Mouse (Mus musculus): ENCODE measurements around the gene Mob2. TPM values are rescaled to one million over a fixed set of nuclear protein-coding genes. Genes with fewer than 3 reads are reported as not detected.
A peak's percentile ranks its signal among the peaks of the same experiment; 100 is the strongest.

The Mob2 gene
- 39.5 and 41.5 TPM in 2 replicates for total RNA-seq (2014; fragmentation: Nextera tagmentation)
- 36.2 and 37.3 TPM in 2 replicates for total RNA-seq (2017)

DNA sequence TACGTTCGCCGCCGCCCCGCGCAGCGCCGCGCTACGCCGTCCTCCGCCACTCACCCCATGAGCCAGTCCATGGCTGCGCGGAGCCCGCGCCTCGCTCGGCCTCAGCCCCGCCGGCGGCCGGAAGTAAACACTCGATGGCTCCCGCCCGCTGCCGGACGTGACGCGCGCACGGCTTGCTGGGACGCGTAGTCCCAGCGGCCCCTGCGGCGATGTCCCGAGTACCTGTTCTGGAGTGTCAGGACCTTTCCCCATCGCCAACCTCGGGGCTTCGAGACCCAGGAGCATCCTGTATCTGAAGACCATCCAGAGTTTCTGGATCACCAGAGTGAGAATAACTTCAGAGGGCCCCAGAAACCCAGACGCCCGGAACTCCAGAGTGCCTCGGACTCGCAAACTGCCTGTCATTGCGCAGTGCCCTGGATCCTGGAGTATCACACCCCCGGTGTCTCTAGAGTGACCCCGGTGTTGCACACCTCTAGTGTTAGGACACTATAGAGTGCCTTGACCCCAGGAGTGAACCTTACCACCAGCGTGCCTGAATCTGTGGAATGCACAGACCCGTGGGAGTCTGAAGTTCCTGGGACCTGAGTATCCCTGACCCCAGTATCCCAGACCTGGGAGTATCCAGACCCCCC, at the start of gene Mob2:
TSS of gene Mob2 (minus strand) at position 135 of the 635 bp plus-strand sequence.
- ATAC-seq (replicated peaks; ENCODE audit: low FRiP score, low TSS enrichment, poor library complexity, severe bottlenecking), result peak; percentile 88

DNA sequence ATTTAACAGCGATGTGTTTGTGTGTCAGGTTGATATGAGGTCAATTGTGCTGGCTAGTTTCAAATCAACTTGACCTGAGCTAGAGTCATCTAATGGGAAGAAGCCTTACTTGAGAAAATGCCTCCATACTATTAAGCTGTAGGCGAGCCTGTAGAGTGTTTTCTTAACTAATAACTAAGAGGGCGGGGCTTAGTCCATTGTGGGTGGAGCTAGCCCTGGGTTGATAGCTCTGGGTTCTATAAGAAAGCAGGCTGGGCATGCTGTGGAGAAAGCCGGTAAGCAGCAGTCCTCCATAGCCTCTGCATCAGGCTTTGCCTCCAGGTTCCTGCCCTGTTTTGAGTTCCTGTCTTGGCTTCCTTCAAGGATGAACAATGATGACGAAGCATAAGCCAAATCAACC, 43.9 kb upstream of the Mob2 start:
- peak; percentile 65; the same call in 1 of the 2 replicates for ATAC-seq (replicated peaks; ENCODE audit: low FRiP score, low TSS enrichment, poor library complexity, severe bottlenecking)

DNA sequence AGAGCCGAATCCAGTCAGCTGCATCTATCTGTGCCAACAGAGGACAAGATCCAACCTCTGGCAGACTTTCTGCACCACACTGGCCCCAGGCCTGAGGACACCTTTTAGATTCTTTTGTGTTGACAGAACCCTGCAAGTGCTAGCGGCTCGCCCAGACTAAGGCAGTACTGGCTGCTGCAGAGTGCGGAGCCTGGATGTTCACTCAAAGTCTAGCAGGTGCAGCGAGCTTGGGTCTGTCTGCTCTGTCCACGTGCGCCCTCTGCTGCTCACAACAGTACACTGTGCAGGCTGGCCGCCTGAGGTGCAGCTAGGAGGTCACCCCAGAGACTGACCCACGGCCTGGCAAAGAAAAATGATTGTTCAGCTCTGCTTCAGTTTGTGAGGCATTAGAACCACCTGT, 36.9 kb upstream of the Mob2 start:
- ATAC-seq (replicated peaks; ENCODE audit: low FRiP score, low TSS enrichment, poor library complexity, severe bottlenecking), result peak; percentile 81

DNA sequence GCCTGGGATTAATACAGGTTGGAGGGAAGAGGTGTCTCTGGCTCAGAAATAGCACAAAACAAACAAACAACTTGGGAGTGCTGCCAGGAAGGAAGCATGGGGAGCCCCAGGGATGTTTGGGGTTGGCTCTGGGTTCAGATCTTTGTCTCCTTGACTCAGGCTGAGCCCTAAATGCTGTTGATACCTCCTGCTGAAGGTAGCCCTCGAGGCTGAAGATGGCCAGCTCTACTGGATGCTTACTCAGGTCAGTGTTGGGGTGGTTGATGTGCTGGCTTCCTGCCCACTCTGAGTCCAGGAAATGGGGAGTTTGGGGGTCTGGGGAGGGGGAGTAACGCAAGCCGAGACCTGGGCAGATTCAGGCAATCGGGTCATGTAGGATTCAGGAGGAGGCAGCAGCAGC, 35.8 kb upstream of the Mob2 start:
- no peak for ATAC-seq (replicated peaks; ENCODE audit: low FRiP score, low TSS enrichment, poor library complexity, severe bottlenecking)

DNA sequence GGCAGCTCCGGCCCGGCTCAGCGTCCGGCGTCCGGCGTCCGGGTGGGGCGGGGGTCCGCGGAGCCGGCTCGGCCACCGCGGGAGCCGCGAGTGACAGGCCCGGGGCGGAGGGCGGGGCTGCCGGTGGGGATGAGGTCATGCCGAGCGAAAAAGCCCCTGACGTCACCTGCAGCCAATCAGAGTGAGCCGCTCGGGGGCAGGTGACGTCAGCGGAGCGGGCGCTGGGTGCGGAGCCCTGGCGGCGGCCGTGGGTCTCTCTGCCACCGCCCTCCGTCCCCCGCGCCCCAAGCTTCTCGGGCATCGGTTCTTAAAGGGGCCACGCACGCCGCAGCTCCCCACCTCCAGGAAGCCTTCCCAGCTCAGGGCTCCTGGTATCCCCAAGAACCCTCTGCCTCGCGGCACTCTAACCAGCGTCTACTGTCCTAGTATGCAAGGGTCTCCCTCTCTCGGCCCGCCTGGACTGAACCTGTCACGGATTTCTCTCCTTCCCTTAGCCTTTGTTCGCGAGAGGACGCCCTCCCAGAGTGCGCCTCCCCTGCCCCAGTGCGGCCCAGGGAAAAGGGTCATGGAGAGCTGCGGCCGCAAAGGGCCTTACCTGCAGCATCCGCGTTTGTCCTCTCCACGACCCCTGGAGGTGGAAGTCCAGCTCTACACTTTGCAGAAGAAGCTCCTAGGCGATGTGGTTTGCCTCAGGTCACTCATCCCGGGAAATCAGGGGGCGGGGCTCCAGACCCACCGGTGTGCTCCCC, 34.5 kb upstream of the Mob2 start, which contains the start of gene Dusp8:
TSS of gene Dusp8 (minus strand) at position 661 of the 749 bp plus-strand sequence.
- ATAC-seq (replicated peaks; ENCODE audit: low FRiP score, low TSS enrichment, poor library complexity, severe bottlenecking), result peak; percentile 83

DNA sequence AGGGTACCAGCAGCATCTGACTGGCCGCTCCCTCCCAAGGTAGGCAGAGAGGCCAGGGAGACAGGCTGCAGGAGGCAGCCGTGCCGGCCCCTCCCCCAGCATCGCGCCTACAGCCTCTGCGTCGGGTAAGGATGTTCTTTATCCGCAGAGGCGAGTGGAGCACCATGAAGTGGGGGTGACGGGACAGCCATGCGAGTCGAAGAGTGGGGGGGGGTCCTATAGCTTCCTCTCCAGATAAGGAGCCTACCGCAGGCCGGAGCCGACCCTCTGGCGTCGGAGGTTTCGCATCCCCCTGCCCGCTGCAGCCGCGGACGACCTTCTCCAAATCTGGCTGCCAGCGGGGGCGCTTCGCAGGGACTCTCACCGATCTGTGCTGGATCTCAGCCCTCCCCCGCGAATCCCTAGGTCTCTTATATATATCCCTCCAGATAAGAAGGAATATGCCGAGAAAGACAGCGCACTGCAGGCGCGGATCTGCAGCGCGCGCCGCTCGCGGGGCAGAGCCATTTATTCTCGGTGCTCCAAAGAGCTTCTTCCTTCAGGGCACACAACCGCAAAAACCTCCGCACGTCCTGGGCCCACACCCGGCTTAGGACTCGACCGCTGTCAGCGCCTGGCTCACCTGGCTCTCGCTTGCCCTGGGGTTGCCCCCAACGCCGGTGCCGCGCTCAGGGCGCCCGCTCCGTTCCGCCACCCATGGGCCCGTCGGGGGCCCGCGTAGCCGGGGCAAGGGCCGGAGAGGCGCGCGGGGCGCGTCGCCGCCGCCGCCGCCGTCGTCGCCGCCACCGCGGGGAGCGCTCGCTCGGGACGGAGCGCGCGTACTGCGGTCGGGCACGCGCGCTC, 33.7 kb upstream of the Mob2 start:
- no peak for ATAC-seq (replicated peaks; ENCODE audit: low FRiP score, low TSS enrichment, poor library complexity, severe bottlenecking)

DNA sequence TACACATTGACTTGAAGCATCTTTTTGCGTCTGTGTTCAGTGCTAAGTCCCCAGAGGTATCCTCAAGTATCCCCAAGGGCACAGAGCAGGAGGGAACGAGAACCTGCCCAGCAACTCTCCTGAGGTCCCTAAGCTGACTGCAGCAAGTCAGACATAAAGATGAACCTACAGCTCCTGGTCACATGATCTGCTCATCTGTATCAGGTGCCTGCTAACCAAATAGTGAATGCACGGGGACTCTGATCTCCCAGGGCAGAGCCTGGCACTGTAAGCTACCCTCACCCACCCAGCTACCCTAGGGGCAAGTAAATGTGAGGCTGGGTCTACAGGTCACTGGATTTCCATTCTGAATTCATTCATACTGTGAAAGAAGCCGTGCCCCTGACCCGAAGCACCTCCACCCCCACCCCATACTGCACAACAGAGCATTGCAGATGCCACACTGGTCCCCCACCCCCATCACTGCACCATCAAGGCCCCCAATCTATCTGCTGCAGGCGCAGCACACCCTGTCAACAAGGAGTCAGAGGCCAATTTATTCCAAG, 32.9 kb upstream of the Mob2 start:
- ATAC-seq (replicated peaks; ENCODE audit: low FRiP score, low TSS enrichment, poor library complexity, severe bottlenecking), result no peak

DNA sequence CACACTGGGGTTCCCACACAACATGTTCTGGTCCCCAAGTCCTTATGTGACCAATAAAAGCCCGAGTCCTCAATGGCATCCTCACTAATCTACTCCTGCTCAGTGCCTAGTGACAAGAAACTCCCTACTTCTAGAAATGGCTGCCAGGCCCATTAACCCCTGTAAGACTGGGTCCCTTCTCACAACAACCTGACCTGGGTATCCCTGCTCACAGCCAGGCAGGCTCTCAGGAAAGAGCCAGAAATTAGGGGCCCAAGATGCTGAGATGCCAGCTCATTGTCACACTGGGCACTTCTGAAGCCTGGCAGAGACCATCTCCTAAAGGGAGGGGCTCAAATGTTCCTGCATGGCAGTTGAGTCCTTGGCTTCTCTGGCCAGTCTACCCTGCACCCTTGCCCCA, 32.1 kb upstream of the Mob2 start:
- no peak for ATAC-seq (replicated peaks; ENCODE audit: low FRiP score, low TSS enrichment, poor library complexity, severe bottlenecking)

DNA sequence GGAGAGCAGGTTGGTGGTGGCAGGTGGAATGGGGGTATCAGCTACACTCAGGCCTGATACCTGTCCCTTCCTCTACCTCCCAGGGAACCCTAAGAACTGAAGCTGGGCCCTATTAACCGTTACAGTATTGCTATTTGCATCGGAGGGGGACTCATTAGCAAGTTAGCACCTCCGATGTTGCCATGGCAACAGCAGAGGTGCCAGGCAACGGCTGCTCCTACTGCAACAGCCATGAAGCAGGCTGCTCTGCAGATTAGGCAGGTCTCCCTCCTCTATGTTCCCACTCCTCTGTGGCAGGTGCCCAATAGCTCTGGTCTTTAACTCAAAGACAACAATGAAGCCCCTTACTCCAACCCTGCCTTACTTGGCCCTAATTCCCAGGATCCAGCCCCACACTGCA, 31.0 kb upstream of the Mob2 start:
- ATAC-seq (replicated peaks; ENCODE audit: low FRiP score, low TSS enrichment, poor library complexity, severe bottlenecking), result no peak

DNA sequence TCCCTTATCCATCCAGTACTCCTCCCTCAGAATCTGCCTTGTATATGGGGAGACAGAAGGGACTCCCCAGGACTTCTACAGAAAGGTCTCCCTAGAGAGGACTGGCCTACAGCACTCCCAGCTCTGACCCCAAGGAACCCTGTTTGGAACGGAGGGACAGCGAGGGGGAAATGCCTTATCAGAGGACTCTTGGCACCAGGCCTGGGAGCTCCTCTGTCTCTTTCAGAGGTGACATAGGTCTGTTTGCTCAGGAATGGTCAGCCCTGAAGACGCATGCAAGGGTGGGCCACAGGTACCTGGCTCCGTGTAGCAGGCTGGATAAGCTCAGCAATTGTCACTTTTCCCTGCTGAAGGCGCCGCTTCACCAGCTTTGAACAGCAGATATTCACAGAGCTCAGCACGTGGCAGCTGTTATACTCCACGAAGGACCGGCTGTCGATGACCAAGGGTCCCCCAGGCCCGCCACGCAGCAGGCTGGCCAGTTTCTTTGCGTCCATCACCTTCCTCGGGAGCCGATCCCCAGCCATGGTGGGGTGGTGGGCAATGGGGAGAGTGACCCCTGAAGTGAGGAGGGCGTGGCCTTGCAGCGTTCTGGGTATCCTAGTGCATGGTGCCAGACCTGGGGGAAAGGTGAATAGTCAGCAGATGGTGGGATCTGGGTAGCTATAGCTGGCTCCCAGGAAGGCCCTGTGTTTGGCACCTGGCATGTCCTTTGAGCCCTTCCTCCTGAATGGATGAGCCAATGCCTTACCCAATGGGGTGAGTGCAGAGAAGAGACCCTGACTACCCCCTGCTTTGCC, 29.0 kb upstream of the Mob2 start:
- ATAC-seq (replicated peaks; ENCODE audit: low FRiP score, low TSS enrichment, poor library complexity, severe bottlenecking), result no peak

DNA sequence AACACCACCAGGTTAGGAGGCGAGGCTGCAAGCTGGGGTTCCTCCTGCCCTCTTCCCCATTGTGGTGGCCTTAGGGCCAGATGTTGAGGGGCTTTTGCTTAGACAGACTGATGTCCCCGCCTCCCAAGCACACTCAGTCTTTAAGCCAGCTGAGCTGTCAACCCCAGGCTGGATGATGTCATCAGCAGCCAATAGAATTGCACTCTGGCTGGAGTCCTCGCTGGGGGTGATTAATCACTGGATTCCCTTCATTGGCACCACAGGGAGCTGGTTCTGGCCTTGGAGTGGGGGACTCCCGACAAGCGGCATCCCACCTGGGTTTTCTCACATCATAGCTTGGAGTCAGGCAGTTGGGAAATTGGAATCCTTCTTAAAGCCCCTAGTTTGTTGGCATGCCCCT, 28.0 kb upstream of the Mob2 start:
- no peak for ATAC-seq (replicated peaks; ENCODE audit: low FRiP score, low TSS enrichment, poor library complexity, severe bottlenecking)

DNA sequence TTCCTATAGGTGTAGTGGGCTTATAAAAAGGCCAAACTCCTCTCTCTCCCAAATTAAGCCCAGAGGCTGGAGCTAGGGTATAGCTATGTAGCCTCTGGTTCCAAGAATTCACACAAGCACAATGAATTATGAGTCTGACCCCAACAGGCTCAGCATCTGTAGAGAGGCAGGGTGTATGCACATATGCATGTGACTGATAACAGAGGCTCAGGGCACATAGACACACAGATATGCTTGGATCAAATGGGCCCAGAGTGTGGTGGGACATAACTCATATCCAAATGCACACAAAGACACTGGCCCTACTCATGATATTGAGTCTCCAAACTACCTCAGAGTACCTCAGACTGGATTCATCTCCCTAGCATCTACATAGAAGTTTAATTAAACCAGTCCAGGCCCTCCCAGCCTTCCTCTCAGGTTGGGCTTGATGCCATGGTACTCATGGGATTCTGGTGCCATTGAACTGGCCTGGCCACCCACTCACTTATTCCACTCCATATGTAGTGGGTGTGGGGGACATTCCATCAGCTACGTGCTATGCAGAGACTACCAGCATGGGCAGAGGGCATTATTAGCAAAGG, 26.3 kb upstream of the Mob2 start:
- peak; percentile 90 for ATAC-seq (replicated peaks; ENCODE audit: low FRiP score, low TSS enrichment, poor library complexity, severe bottlenecking)

DNA sequence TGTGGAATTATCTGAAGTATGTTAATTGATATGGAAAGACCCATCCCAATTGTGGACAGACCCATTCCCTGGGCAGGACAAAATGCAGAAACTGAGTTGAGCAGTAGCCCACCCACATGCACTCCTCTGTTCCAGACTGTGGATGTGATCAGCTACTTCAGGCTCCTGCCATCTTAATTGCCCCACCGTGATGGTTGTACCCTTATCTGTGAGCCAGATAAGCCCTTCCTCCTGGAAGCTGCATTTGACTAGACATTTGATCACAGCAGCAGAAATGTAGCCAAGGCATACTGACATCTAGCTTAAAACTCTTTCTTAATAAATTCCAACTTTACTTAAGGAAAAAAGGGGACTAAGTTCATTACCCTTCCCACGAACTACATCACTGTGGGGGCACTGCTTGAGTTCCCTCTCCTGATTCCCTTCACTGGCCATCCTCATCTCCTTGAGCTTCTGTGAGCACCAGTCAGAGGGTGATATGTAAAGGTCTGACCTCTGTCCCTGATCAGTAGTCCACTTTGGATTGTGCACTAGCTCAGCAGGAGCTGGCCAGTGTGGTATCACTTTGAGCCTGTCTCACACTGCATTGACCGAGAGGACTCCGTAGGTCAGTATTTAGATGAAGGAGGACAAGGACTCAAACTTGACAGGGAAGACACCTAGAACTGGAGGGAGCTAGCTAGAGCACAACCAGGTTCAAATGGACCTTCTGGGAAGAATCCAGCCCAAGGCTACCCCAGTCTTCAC, 25.5 kb upstream of the Mob2 start:
- ATAC-seq (replicated peaks; ENCODE audit: low FRiP score, low TSS enrichment, poor library complexity, severe bottlenecking), result no peak

DNA sequence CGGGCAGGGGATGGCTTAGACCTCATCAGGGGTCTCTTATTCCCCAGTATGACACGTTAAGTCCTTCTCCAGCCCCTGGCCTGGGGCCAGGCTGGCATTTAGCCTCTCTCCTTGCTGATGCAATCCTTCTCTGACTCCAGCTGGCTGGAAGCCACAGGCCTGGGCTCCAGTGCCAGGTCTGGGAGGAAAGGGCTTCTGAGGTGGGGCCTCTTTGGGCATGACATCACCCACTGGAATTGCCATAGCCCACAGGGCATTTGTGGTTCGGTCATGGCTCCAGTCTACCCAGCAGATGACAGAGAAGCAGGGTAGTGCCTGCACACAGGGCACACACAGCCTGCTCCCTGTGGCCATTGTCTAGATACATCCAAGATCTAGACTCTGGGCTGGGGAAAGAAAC, 24.0 kb upstream of the Mob2 start:
- ATAC-seq (replicated peaks; ENCODE audit: low FRiP score, low TSS enrichment, poor library complexity, severe bottlenecking), result no peak

DNA sequence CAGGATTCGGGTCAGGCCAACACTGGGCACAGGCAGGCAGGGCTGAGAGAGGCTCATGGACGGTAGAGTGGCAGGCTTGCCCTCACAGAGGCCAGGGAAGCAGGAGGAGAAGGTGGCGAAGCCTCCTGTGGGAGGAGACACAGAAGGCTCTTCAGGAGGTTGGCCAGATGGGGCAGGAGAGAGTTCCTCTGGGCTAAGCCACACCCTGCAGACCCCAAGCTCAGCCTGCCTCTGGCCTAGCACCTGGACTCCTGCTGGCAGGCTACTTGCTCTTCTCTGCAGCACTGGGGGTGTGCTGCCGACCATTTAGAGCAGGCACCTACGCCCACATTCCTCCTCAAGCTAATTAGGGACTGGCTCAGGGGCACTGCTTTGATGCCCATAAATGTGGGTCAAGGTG, 23.5 kb upstream of the Mob2 start:
- ATAC-seq (replicated peaks; ENCODE audit: low FRiP score, low TSS enrichment, poor library complexity, severe bottlenecking), result peak; percentile 32

DNA sequence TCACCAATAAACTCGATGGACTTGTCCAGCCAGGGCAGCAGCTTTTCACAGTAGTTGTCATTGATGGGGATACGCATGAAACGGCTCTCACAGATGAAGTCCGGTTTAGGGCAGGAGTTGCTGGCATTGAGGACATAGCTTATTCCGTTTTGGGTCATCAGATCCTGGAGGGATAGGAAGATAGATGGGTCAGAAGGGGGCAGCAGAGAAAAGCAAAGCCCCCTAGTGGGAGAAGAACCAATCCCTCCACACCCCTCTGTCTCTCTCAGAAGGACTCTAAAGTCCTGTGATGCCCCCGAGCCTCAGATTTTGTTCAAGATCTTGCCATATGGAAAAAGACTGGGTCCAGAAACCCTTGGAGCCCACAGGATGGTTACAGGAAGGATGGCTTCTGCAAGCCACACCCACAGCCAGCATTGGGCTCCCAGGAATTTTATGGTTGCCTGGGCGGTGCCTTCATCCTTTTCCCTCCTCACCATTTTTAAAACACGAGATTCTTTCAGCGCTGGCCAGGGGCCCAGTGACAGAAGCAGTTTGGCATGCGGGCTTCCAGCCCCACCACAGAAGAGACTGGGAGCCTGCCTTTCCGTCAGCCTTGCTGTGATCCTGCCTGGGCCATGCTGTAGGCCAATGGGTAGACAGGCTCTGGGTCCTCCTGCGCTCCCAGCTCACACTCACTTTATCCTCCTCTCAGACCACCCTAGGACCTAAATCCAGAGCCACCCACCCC, 22.9 kb upstream of the Mob2 start:
- no peak for ATAC-seq (replicated peaks; ENCODE audit: low FRiP score, low TSS enrichment, poor library complexity, severe bottlenecking)

DNA sequence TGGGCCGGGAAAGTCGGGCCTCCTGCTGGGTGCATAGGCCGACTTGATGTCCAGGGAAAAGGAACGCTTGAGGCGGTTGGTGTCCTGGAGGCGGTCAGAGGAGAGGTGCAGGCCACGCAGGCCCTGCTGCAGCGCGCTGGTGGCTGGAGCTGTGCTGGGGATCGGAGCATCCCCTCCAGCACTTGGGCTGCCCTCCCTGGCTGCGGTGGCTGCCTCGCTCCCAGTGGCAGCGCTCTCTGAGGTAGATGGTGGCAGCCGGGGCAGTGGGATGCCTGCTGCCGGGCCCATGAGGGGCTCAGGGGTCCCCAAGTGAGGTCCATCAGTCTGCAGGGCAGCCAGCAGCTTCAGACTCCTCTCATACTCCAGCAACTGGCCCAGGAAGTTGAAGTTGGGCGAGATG, 21.7 kb upstream of the Mob2 start:
- ATAC-seq (replicated peaks; ENCODE audit: low FRiP score, low TSS enrichment, poor library complexity, severe bottlenecking), result no peak

DNA sequence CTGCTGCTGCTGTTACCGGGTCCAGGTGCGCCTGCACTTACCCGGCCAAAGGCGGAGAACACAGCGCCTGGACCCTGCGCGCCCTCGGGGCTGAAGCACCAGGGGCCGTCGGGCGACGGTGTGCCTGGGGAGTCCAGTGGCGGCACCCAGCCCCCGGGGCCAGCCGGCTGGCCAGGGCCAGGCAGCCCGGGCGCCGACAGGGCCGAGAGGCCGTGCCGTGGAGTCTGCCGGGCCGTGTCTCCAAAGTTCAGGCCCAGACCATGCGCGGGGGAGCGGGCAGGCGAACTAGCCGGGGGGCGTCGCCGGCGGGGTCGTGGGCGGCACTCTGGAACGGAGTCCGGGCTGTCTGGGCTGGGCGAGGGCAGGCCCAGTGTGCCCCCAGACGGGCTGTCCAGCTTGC, 21.3 kb upstream of the Mob2 start:
- no peak for ATAC-seq (replicated peaks; ENCODE audit: low FRiP score, low TSS enrichment, poor library complexity, severe bottlenecking)
